In genomic region chr3:51701281-51701751, GRCm38 (mm10) we compare ENCODE assay signal across 7 mouse cellular contexts. TPM values are rescaled to one million over a fixed set of nuclear protein-coding genes. Genes with fewer than 3 reads are reported as not detected.
DNase-seq lines count a peak whose midpoint lies in the region; ATAC-seq lines count a peak whose summit lies in the region.

No protein-coding gene starts in this region.

- H3K4me3 ChIP-seq in embryonic facial prominence, embryonic 11.5 days (ENCODE audit: low read depth, low read length), result peak overlapping the region; percentile 22; the same call in 1 of the 2 replicates
- H3K4me3 ChIP-seq in limb, embryonic 10.5 days, result peak overlapping the region; percentile 46
- peak overlapping the region; percentile 30 for H3K4me3 ChIP-seq in midbrain, embryonic 13.5 days (replicated peaks)

- ATAC-seq in embryonic facial prominence, embryonic 11.5 days (replicated peaks; ENCODE audit: insufficient number of reproducible peaks, low FRiP score, low TSS enrichment, low read depth), result peak; percentile 96
- peak; percentile 98 for ATAC-seq in midbrain, embryonic 13.5 days

- H3K9ac ChIP-seq in embryonic facial prominence, embryonic 11.5 days (replicated peaks; ENCODE audit: low read length), result peak overlapping the region; percentile 62
- H3K9ac ChIP-seq in midbrain, embryonic 13.5 days (replicated peaks), result peak overlapping the region; percentile 65

- WGBS in embryonic facial prominence, embryonic 11.5 days, result 0% methylated on average over 27 of the region's 27 CpGs
- under 1% methylated on average over 27 of the region's 27 CpGs for WGBS in limb, embryonic 10.5 days
- WGBS in midbrain, embryonic 13.5 days, result 1% methylated on average over 27 of the region's 27 CpGs

- peak overlapping the region; percentile 46 for H3K4me2 ChIP-seq in embryonic facial prominence, embryonic 11.5 days (ENCODE audit: low read depth, low read length)
- H3K4me2 ChIP-seq in midbrain, embryonic 13.5 days (replicated peaks), result peak overlapping the region; percentile 53

- peak; percentile 64 to 83 for DNase-seq in adrenal gland, postnatal 36 days
- peak; percentile 96 for DNase-seq in embryonic facial prominence, embryonic 11.5 days (ENCODE audit: low spot score)
- peak; percentile 79 to 86 for DNase-seq in heart, adult 18-20 months
- peak; percentile 63 for DNase-seq in kidney, adult 18-20 months
- peak; percentile 94 for DNase-seq in limb, embryonic 10.5 days (ENCODE audit: low spot score)
- peak; percentile 17 for DNase-seq in spleen, adult 12 weeks (ENCODE audit: low spot score)

- H3K36me3 ChIP-seq in embryonic facial prominence, embryonic 11.5 days (replicated peaks; ENCODE audit: control insufficient read depth, insufficient read depth, low read depth, low read length), result no peaks in the 10 kb centered on the region
- no peaks in the 10 kb centered on the region for H3K36me3 ChIP-seq in limb, embryonic 10.5 days
- peaks cover 1% of the 10 kb centered on the region; the same call in 1 of the 2 replicates for H3K36me3 ChIP-seq in midbrain, embryonic 13.5 days

- H3K4me1 ChIP-seq in embryonic facial prominence, embryonic 11.5 days (ENCODE audit: control insufficient read depth, insufficient read depth, low read length), result peaks cover 3% of the 10 kb centered on the region; the same call in 1 of the 2 replicates
- peaks cover 47% of the 10 kb centered on the region for H3K4me1 ChIP-seq in limb, embryonic 10.5 days
- peaks cover 35% of the 10 kb centered on the region for H3K4me1 ChIP-seq in midbrain, embryonic 13.5 days (replicated peaks)

- peak overlapping the region; percentile 89; the same call in 1 of the 2 replicates for H3K27ac ChIP-seq in embryonic facial prominence, embryonic 11.5 days (replicated peaks; ENCODE audit: low read depth, low read length)
- H3K27ac ChIP-seq in limb, embryonic 10.5 days, result peak overlapping the region; percentile 90
- H3K27ac ChIP-seq in midbrain, embryonic 13.5 days, result peak overlapping the region; percentile 98

- H3K27me3 ChIP-seq in embryonic facial prominence, embryonic 11.5 days (ENCODE audit: control insufficient read depth, insufficient read depth, low read length), result no peaks in the 10 kb centered on the region
- no peaks in the 10 kb centered on the region; the same call in 1 of the 2 replicates for H3K27me3 ChIP-seq in limb, embryonic 10.5 days (ENCODE audit: low read depth, poor library complexity, severe bottlenecking)
- no peaks in the 10 kb centered on the region for H3K27me3 ChIP-seq in midbrain, embryonic 13.5 days

- no peaks in the 10 kb centered on the region for H3K9me3 ChIP-seq in embryonic facial prominence, embryonic 11.5 days (replicated peaks; ENCODE audit: control insufficient read depth, low read length)
- H3K9me3 ChIP-seq in limb, embryonic 10.5 days (replicated peaks), result no peaks in the 10 kb centered on the region
- no peaks in the 10 kb centered on the region for H3K9me3 ChIP-seq in midbrain, embryonic 13.5 days

RNA-seq across cellular contexts. Expression of gene Mgst2, which starts 41.2 kb away (rescaled TPM):
- 100 to 1,000 TPM; 162 to 243 TPM for total RNA-seq in adrenal gland, postnatal 36 days (2021)
- polyA plus RNA-seq in embryonic facial prominence, embryonic 11.5 days (2014; fragmentation: Nextera tagmentation; extraction: Ambion mirVana), result 0.81 and 0.90 TPM in 2 replicates
- total RNA-seq in heart, adult 18-20 months (2021), result 1 to 10 TPM in 1 of 2 experiments, under 1 TPM in 1; 0.65 to 2.5 TPM
- polyA plus RNA-seq in limb, embryonic 10.5 days (2016; fragmentation: Nextera tagmentation; extraction: Ambion mirVana), result 0.35 and 0.43 TPM in 2 replicates
- 0.44 and 1.1 TPM in 2 replicates for polyA plus RNA-seq in midbrain, embryonic 13.5 days (2015; fragmentation: Nextera tagmentation; extraction: Ambion mirVana)

Comparison
In these comparisons a context has a peak if more than half of its experiments do, and no peak if none do; other contexts are left out.
1. Peak in every context shown above with its lines: DNase-seq, ATAC-seq, H3K4me3 ChIP-seq and H3K27ac ChIP-seq.
2. DNase-seq: peak in every context shown above with its lines; median percentile 96 in embryonic facial prominence, embryonic 11.5 days; 94 in limb, embryonic 10.5 days; 82 in heart, adult 18-20 months; 74 in adrenal gland, postnatal 36 days; 63 in kidney, adult 18-20 months; 17 in spleen, adult 12 weeks.